Mouse (Mus musculus) fibroblast of lung, adult 2 months (primary cell): ENCODE data around the gene Vmn1r63.
"Not testable (repeated sequence)": the region's sequence is repeated elsewhere in the genome, so short reads cannot be mapped to it uniquely, and the experiment has no call there.

Source experiments
- DNase-seq: peaks from one replicate; pipeline ENCODE4 v3.0.0-alpha.2; 2011; ENCODE audit warnings: low read depth

Vmn1r63 gene

DNA sequence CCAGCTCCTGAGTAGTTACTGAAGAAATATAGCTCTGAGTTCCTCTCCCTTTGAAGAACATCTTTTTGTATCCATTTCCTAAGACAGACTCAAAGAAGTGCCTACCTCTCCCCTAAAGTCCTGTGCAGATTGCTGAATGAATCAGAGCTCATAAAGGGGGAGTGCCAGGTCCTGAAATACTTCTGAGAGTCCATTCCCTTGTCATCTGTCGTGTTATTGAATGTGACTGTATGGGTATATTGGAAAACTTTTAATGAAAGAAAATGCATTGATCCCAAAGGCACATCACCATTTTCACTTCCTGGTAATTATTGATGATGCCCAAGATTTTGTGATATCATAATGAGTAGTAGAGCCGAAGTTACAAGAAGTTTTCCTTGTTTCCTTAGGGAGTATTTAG lies at the start of gene Vmn1r63:
Gene Vmn1r63, minus strand, starts transcription at position 101 of the 400 bp plus-strand sequence.
- not testable (repeated sequence) for DNase-seq
